Mouse (Mus musculus) stomach, embryonic 16.5 days (tissue): Measurements from ENCODE around the gene Igf1r. TPM values are rescaled to one million over a fixed set of nuclear protein-coding genes. Genes with fewer than 3 reads are reported as not detected.
A peak's percentile ranks its signal among the peaks of the same experiment; 100 is the strongest.

ENCODE experiments used
- ATAC-seq: fragments of 200-750 bp; cut with Nextera tagmentation; 2 replicates; pipeline ENCODE4 v1.8.0; 2017; ENCODE audit warnings: moderate number of reproducible peaks, moderate TSS enrichment; ENCODE audit not compliant: insufficient read depth, low FRiP score
- H3K27ac ChIP-seq: fragments of 300-500 bp; sonication (generic); 2 replicates; pipeline ENCODE4 v1.5.1; 2014; ENCODE audit warnings: low read length
- H3K27me3 ChIP-seq: fragments of 300-500 bp; sonication (generic); 2 replicates; pipeline ENCODE4 v1.6.1; 2014; ENCODE audit warnings: low read length, control low read depth, mixed read lengths; ENCODE audit not compliant: control insufficient read depth, insufficient read depth
- H3K36me3 ChIP-seq: fragments of 300-500 bp; sonication (generic); 2 replicates; pipeline ENCODE4 v1.6.1; 2014; ENCODE audit warnings: low read length; ENCODE audit not compliant: control insufficient read depth, insufficient read depth
- H3K4me1 ChIP-seq: fragments of 300-500 bp; sonication (generic); 2 replicates; pipeline ENCODE4 v1.6.1; 2014; ENCODE audit warnings: low read length, control low read depth, mixed read lengths; ENCODE audit not compliant: control insufficient read depth, insufficient read depth
- H3K4me2 ChIP-seq: fragments of 300-500 bp; sonication (generic); 2 replicates; pipeline ENCODE4 v1.6.1; 2014; ENCODE audit warnings: low read depth, low read length, mixed read lengths
- H3K4me3 ChIP-seq: fragments of 300-500 bp; sonication (generic); replicated peaks from 2 replicates; pipeline ENCODE4 v1.5.1; 2014; ENCODE audit warnings: mild to moderate bottlenecking, low read length
- H3K9ac ChIP-seq: fragments of 300-500 bp; sonication (generic); 2 replicates; pipeline ENCODE4 v1.6.1; 2014; ENCODE audit warnings: low read length
- H3K9me3 ChIP-seq: fragments of 300-500 bp; sonication (generic); replicated peaks from 2 replicates; pipeline ENCODE4 v1.6.1; 2016; ENCODE audit warnings: low read length, control low read depth; ENCODE audit not compliant: control insufficient read depth
- WGBS: fragments of 180-500 bp; shearing (Covaris S2); extraction: QIAGEN DNeasy Blood & Tissue Kit; methylation state at CpG from one replicate; pipeline ENCODE4 v1.1.7; 2014; 5-methylcytosine and 5-hydroxymethylcytosine counted together
- polyA plus RNA-seq: library from polyadenylated mRNA; unstranded; fragments of >200 nt; fragmentation: Nextera tagmentation; extraction: Ambion mirVana; gene quantifications from 2 replicates; pipeline ENCODE4 v1.2.1, GENCODE M21; 2015

Gene Igf1r
- 15.0 and 15.4 TPM in 2 replicates for polyA plus RNA-seq

DNA sequence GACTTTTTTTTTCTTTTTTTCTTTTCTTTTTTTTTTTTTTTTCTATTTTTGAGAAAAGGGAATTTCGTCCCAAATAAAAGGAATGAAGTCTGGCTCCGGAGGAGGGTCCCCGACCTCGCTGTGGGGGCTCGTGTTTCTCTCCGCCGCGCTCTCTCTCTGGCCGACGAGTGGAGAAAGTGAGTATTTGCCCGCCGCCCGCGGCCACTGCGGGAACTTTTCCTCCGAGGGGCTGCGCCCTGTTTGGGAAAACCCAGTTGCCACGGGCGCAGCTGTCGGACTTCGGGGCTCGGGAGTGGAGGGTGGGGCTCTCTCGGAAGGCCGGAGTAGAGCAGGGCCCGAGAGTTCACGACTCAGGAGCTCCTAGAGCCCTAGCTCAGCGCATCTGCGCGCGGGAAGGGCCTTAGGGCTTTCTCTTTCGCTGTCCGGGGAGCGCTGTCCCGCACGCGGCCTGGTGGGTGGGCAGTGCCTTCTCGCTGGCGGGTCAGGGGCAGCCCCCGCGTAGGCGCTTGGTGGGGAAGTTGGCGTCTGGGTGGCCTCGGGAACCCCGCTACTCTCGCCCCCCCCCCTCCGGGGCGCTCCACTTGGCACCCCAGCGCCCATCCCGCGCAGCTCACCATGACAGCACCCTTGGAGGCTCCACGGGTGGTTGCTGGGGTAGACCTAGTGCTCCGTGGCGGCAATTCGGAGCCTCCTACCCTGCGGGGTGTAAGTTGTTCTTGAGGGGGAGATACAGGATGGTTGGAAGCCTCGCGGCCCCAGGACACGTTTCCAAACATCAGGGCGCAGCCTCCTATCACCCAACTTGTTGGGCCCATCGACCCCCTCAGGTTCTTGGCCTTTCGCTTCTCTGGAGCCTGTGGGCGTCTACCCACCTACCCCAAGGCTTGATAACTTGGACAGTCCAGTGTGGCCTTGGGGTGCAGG, at the start of gene Igf1r:
TSS of gene Igf1r (plus strand) at position 51 of the 924 bp plus-strand sequence.
- Histone ChIP-seq H3K4me2 (peak within 1 kb of the TSS; percentile 98), H3K9ac (peak within 1 kb of the TSS; percentile 95), H3K9me3 (no peaks in the 10 kb centered on the region), H3K27me3 (no peaks in the 10 kb centered on the region), H3K4me3 (peak within 1 kb of the TSS; percentile 90), H3K4me1 (peaks cover 31% of the 10 kb centered on the region), H3K27ac (peak within 1 kb of the TSS; percentile 100), H3K36me3 (no peaks in the 10 kb centered on the region)
- no peak for ATAC-seq
- under 1% methylated on average over 61 of the region's 62 CpGs for WGBS

DNA sequence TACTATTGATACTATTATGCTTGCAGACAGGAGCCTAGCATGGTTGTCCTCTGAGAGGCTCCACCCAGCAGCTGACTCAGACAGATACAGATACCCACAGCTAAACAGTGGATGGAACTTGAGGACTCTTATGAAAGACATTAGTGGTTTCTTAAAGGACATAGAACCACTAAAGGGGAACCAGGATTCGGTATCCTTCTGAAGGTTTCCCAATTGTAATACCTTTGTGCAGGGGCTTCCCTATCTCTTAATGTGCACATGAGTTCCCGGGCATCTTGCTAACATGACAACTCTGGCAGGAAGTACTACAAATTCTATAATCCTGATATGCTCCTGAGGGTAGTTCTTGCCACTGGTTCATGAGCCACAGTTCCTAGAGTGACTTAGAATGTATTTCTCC, 46.3 kb upstream of the Igf1r start:
- H3K4me3 ChIP-seq, result no peak overlapping the region
- no peak overlapping the region for H3K9ac ChIP-seq
- ATAC-seq, result no peak
- H3K27me3 ChIP-seq, result no peaks in the 10 kb centered on the region
- H3K4me2 ChIP-seq, result no peak overlapping the region
- WGBS, result 78% methylated on average over 2 of the region's 2 CpGs
- H3K36me3 ChIP-seq, result no peaks in the 10 kb centered on the region
- H3K4me1 ChIP-seq, result peaks cover 11% of the 10 kb centered on the region
- no peaks in the 10 kb centered on the region for H3K9me3 ChIP-seq
- no peak overlapping the region for H3K27ac ChIP-seq

DNA sequence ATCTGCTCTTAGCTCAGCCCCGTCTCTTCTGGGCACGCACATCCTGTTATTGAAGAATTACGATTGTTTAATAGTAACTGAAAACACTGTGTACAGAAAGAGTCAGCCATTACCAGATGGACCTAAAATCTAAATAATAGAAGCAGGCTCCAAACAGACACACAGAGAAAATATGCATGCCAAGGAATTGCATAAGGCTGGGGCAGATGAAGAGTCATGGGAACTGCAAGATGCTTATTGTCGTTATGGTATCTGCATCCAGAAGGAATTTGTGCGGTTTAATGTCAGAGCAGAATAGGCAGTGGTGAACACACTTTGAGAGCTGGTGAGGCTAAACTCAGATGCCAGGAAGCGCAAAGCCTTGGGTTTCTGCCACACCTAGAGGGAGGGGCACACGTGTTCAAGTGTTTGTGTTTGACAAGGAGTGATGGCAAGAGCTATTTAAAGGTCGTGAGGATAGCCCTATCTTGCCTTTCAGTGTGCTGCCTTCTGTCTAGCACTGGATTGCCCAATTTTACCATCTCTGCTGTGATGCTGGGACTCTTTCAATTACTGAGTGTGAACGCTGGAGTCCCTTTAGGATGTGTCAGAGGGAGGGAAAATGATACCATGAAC, 44.7 kb upstream of the Igf1r start:
- Histone ChIP-seq H3K27me3 (no peaks in the 10 kb centered on the region), H3K9ac (no peak overlapping the region), H3K27ac (no peak overlapping the region), H3K9me3 (no peaks in the 10 kb centered on the region), H3K4me2 (no peak overlapping the region), H3K4me3 (no peak overlapping the region), H3K4me1 (peaks cover 13% of the 10 kb centered on the region), H3K36me3 (no peaks in the 10 kb centered on the region)
- WGBS, result 43% methylated on average over 9 of the region's 9 CpGs
- ATAC-seq, result no peak

DNA sequence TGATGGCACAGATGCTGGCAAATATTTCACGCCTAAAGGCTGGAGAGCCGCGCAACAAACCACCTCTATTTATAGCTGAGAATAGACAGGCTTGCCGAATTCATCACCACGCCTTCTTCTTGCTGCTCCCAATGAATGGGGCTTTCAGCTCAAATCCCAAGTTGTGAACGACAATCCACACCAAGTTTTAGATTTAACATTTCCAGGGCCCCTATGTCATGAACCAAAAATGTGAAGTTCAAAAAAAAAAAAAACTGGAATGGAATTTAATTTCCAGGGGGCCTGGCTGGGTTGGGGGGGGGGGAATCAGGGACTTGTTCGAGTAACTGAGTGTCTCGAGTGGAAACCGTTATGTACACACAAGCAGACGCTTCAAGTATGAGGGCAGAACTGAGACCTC, 42.1 kb upstream of the Igf1r start:
- Histone ChIP-seq H3K9me3 (no peaks in the 10 kb centered on the region), H3K36me3 (no peaks in the 10 kb centered on the region), H3K9ac (no peak overlapping the region), H3K4me2 (peak overlapping the region; percentile 38), H3K27ac (peak overlapping the region; percentile 83), H3K27me3 (no peaks in the 10 kb centered on the region), H3K4me3 (no peak overlapping the region), H3K4me1 (peaks cover 13% of the 10 kb centered on the region)
- 19% methylated on average over 10 of the region's 10 CpGs for WGBS
- ATAC-seq, result peak; percentile 49; the same call in 1 of the 2 replicates

DNA sequence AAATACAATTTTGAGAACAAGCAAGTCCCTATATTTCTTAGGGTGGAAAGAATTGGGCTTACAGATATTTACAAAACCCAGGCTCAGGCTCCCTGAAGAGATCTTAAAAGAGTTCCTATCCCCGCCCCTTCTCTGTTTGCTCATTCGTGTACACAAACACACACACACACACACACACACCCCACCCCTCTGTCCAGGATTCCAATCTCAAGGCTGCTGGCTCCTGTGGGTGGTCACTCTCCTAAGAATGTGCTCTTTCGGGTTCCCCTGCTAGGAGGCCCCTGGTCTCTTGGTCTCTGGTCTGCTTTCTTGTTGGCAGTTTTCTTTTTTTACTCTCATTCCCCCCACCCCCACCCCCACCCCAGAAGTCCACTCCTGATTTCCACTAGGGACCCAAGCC, 41.7 kb upstream of the Igf1r start:
- WGBS, result 17% methylated on average over 3 of the region's 3 CpGs
- Histone ChIP-seq H3K4me3 (no peak overlapping the region), H3K27ac (peak overlapping the region; percentile 83), H3K4me2 (peak overlapping the region; percentile 38), H3K9me3 (no peaks in the 10 kb centered on the region), H3K4me1 (peaks cover 13% of the 10 kb centered on the region), H3K27me3 (no peaks in the 10 kb centered on the region), H3K9ac (peak overlapping the region; percentile 46), H3K36me3 (no peaks in the 10 kb centered on the region)
- ATAC-seq, result peak; percentile 79; the same call in 1 of the 2 replicates

DNA sequence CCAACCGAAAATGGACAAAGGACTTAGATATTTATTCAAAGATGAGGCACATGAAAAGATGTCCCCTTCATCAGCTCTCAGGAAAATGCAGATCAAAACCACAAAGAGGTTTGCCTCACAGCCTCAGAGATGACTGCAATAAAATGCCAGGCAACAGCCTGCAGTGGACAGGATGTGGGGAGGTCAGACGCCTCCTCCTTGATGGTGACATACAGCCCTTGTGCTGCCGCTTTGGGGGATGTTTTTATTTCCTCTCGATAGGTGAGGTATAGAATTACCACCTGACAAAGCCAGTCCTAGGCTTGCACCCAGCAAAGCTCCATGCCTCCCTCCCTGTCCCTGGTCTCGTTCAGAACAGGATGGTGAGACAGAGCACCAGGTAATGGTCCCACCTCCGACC, 40.8 kb upstream of the Igf1r start:
- Histone ChIP-seq H3K27me3 (no peaks in the 10 kb centered on the region), H3K4me3 (no peak overlapping the region), H3K4me2 (no peak overlapping the region), H3K9ac (no peak overlapping the region), H3K4me1 (peaks cover 13% of the 10 kb centered on the region), H3K36me3 (no peaks in the 10 kb centered on the region), H3K9me3 (no peaks in the 10 kb centered on the region), H3K27ac (peak overlapping the region; percentile 83; the same call in 1 of the 2 replicates)
- ATAC-seq, result no peak
- WGBS, result 48% methylated on average over 6 of the region's 6 CpGs

DNA sequence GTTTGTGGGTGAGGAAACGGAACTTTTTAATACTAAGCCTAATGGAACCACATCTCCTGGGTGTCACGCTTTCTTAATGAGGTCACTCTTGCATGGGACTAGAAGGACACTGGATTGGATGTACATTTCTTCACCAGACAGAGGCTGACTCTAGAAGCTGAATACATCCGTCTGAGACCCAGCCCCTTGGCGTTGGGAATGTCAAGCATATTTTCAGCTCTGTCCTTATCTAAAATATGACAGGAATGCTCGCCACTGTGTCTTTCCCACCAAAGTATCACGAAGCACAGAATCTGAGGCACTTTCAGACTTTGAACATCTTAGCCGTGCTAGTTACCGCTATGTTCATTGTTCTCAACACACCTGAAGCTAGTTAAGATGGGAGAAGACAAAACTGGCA, 35.7 kb upstream of the Igf1r start:
- Histone ChIP-seq H3K27me3 (no peaks in the 10 kb centered on the region), H3K9ac (no peak overlapping the region), H3K4me1 (peaks cover under 1% of the 10 kb centered on the region; the same call in 1 of the 2 replicates), H3K27ac (no peak overlapping the region), H3K4me2 (no peak overlapping the region), H3K4me3 (no peak overlapping the region), H3K9me3 (no peaks in the 10 kb centered on the region), H3K36me3 (no peaks in the 10 kb centered on the region)
- ATAC-seq, result no peak
- WGBS, result 48% methylated on average over 8 of the region's 8 CpGs

DNA sequence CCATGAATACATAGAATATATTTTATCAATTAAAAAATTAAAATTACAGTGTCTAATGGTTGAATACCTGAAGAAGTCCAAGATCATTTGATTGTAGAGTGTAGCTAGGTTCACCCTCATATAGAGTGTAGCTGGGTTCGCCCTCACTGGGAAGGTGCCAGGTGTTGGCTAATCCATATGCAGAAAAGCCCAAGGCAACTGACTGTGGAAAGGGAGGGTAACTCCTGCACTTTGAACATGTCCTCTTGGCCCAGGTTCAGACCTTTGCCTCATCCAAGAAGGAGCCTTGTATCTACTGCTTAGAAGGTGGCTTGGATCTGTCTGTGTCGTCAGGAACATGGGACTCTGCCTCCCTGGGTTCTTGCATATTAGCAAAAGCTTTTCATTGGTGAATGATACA, 34.9 kb upstream of the Igf1r start:
- no peaks in the 10 kb centered on the region for H3K27me3 ChIP-seq
- no peak overlapping the region for H3K9ac ChIP-seq
- no peak for ATAC-seq
- H3K4me3 ChIP-seq, result no peak overlapping the region
- H3K27ac ChIP-seq, result no peak overlapping the region
- no peaks in the 10 kb centered on the region for H3K9me3 ChIP-seq
- H3K4me2 ChIP-seq, result no peak overlapping the region
- WGBS, result 85% methylated on average over 2 of the region's 2 CpGs
- no peaks in the 10 kb centered on the region for H3K4me1 ChIP-seq
- no peaks in the 10 kb centered on the region for H3K36me3 ChIP-seq

DNA sequence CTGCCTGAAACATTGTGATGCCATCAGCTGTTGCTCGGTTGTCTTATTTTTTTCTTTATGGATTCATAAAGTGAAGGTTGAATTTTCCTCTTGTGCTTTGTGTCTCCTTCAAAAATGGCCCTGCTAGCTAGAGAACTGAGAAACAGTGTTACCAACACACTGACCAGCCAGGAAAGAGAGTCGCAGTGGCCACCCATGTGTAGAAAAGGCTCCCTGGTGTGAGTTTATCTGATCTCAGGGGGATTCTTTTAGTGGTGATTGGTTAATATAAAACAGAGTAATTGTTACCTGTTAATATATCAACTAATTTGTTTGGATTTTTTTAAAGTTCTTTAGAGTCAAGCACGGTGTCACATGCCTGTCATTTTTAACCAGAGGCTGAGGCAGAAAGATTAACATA, 33.2 kb upstream of the Igf1r start:
- no peak for ATAC-seq

More for the DNA sequence above, 33.2 kb upstream of the Igf1r start:
- H3K36me3 ChIP-seq, result no peaks in the 10 kb centered on the region
- no peak overlapping the region for H3K4me2 ChIP-seq
- no peaks in the 10 kb centered on the region for H3K27me3 ChIP-seq
- no peak overlapping the region for H3K9ac ChIP-seq
- H3K4me3 ChIP-seq, result no peak overlapping the region
- no peaks in the 10 kb centered on the region for H3K9me3 ChIP-seq
- WGBS, result 57% methylated on average over 3 of the region's 3 CpGs
- H3K4me1 ChIP-seq, result no peaks in the 10 kb centered on the region
- H3K27ac ChIP-seq, result no peak overlapping the region
